Mouse (Mus musculus) MEL (cell line): Measurements from ENCODE around the gene Gpc5.

Source experiments
- CTCF ChIP-seq, 3 experiments: IDR thresholded peaks in 2 of 3; conservative IDR thresholded peaks in 1 of 3; 2 replicates each; pipeline ENCODE4 v1.5.1; 2011 to 2012; ENCODE audit warnings: low read length in 3 of 3, low read depth in 2 of 3, mild to moderate bottlenecking in 2 of 3, improper control_type of control experiment in 1 of 3, inconsistent platforms in 1 of 3, mixed read lengths in 1 of 3, moderate library complexity in 1 of 3; ENCODE audit not compliant: control insufficient read depth in 1 of 3, insufficient read depth in 1 of 3, poor library complexity in 1 of 3, severe bottlenecking in 1 of 3
- EP300 ChIP-seq, 2 experiments: IDR thresholded peaks; 2 replicates each; pipeline ENCODE4 v1.6.1; 2011; ENCODE audit warnings: improper control_type of control experiment in 2 of 2, low read length in 2 of 2, low read depth in 1 of 2, mild to moderate bottlenecking in 1 of 2
- ETS1 ChIP-seq: IDR thresholded peaks from 2 replicates; pipeline ENCODE4 v1.6.1; 2012; ENCODE audit warnings: low read depth, mild to moderate bottlenecking, inconsistent platforms, low read length, improper control_type of control experiment, moderate library complexity
- POLR2A ChIP-seq, 2 experiments: IDR thresholded peaks; 2 replicates each; pipeline ENCODE4 v1.6.1; 2011 to 2012; ENCODE audit warnings: low read length in 2 of 2, mild to moderate bottlenecking in 2 of 2, control low read depth in 1 of 2, improper control_type of control experiment in 1 of 2, low read depth in 1 of 2, moderate library complexity in 1 of 2; ENCODE audit not compliant: control insufficient read depth in 1 of 2, insufficient read depth in 1 of 2, poor library complexity in 1 of 2
- USF1 ChIP-seq: IDR thresholded peaks from 2 replicates; pipeline ENCODE4 v1.6.1; 2014; ENCODE audit warnings: low read depth, mild to moderate bottlenecking, inconsistent platforms, low read length, improper control_type of control experiment, moderate library complexity
- ZC3H11A ChIP-seq: IDR thresholded peaks from 2 replicates; pipeline ENCODE4 v1.6.1; 2012; ENCODE audit warnings: low read depth, mild to moderate bottlenecking, inconsistent platforms, low read length, improper control_type of control experiment

DNA sequence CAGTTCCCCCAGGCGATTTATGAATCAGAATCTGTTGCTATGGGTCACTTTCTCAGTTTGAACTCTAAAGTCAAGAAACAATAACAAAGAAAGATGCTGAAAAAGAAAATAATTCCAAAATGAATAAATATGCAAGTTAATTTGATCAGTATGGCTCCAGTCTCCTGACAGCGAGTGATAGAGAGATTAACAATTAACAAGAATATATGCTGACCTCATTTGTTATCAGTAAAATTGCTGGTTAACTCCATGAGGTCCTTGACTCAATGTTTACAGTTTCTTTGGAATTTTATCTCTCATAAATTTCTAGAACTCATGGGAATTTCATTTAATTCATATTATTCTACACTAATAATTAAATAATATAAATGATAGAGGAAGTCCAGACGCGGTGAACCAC is 1244.2 kb downstream of the Gpc5 start:
- TF ChIP-seq POLR2A (IDR thresholded peaks at IDR 0.05; ENCODE audit: control insufficient read depth in 1 of 2, insufficient read depth in 1 of 2, low read depth in 1 of 2, low read length in 2 of 2, poor library complexity in 1 of 2) (no peak), EP300 (IDR thresholded peaks at IDR 0.05; ENCODE audit: low read depth in 1 of 2, low read length in 2 of 2) (no peak), USF1 (no peak), ZC3H11A (no peak), ETS1 (no peak), CTCF (IDR thresholded peaks at IDR 0.05 in 2 of 3, conservative IDR thresholded peaks at IDR 0.05 in 1 of 3; ENCODE audit: control insufficient read depth in 1 of 3, insufficient read depth in 1 of 3, low read depth in 2 of 3, low read length in 3 of 3, poor library complexity in 1 of 3, severe bottlenecking in 1 of 3) (no peak)
